Mouse (Mus musculus) macrophage (primary cell): ENCODE data around the gene Cd302. TPM values are rescaled to one million over a fixed set of nuclear protein-coding genes. Genes with fewer than 3 reads are reported as not detected.

ENCODE experiments used
- H3K27ac ChIP-seq: fragments of 350-480 bp; formaldehyde crosslinking; 2 replicates; pipeline ENCODE4 v1.9.0; 2021
- H3K36me3 ChIP-seq: fragments of 350-480 bp; formaldehyde crosslinking; 2 replicates; pipeline ENCODE4 v1.9.0; 2021; ENCODE audit errors: inconsistent target
- H3K4me3 ChIP-seq: fragments of 350-480 bp; formaldehyde crosslinking; 2 replicates; pipeline ENCODE4 v1.9.0; 2021; ENCODE audit errors: inconsistent target
- H3K79me2 ChIP-seq: fragments of 350-480 bp; formaldehyde crosslinking; 2 replicates; pipeline ENCODE4 v1.9.0; 2021; ENCODE audit errors: inconsistent target
- WGBS: methylation state at CpG from one replicate; pipeline ENCODE4 v1.1.7; 2026; ENCODE audit warnings: inconsistent platforms; ENCODE audit not compliant: missing documents; 5-methylcytosine and 5-hydroxymethylcytosine counted together
- polyA plus RNA-seq: library from polyadenylated mRNA; stranded (reverse); fragments of 250-400 nt; gene quantifications from 3 replicates; pipeline ENCODE4 v1.2.4, GENCODE M21; 2018; ENCODE audit warnings: inconsistent platforms
- total RNA-seq, 78 experiments: library from RNA; depleted of rRNA; stranded (reverse); fragments of 250-400 nt; gene quantifications; 1 replicate in 9 of 78; 2 replicates in 24 of 78; 3 replicates in 43 of 78; 4 replicates in 2 of 78; pipeline ENCODE4 v1.2.4; 2018; ENCODE audit warnings: inconsistent platforms in 56 of 78

Cd302 gene
- total RNA-seq (2018; cell fraction: chromatin; rRNA removed), result 10 to 100 TPM in 18 of 26 experiments, 1 to 10 TPM in 8; 5.5 to 34.4 (median 12.8) TPM
- total RNA-seq (2018; cell fraction: cytosol; rRNA removed), result 10 to 100 TPM; 21.1 to 71.5 (median 43.6) TPM
- 10 to 100 TPM; 10.9 to 53.7 (median 23.8) TPM for total RNA-seq (2018; cell fraction: nucleus; rRNA removed)
- 30.9 to 53.0 TPM (median 35.0 TPM) in 3 replicates for polyA plus RNA-seq

- H3K4me3 ChIP-seq, result peak within 1 kb of the TSS; percentile 48
- 27% methylated on average over 4 of the region's 4 CpGs for WGBS
- peak within 1 kb of the TSS; percentile 73 for H3K27ac ChIP-seq
- no peaks in the 10 kb centered on the region for H3K36me3 ChIP-seq
- peaks cover 19% of the 10 kb centered on the region; the same call in 1 of the 2 replicates for H3K79me2 ChIP-seq
Measured at GRCm38 (mm10) chr2:60284467-60284821, at the start of gene Cd302. TSS of gene Cd302 (minus strand) at chr2:60284488.

- Histone ChIP-seq H3K79me2 (no peaks in the 10 kb centered on the region), H3K4me3 (no peak overlapping the region), H3K36me3 (no peaks in the 10 kb centered on the region), H3K27ac (no peak overlapping the region)
- 93% methylated on average over 10 of the region's 10 CpGs for WGBS
Measured at GRCm38 (mm10) chr2:60328641-60329040, 44.4 kb upstream of the Cd302 start.

GRCm38 (mm10) chr2:60327581-60327980 is 43.3 kb upstream of the Cd302 start:
- Histone ChIP-seq H3K4me3 (no peak overlapping the region), H3K27ac (no peak overlapping the region)
- WGBS, result 95% methylated on average over 11 of the region's 11 CpGs

GRCm38 (mm10) chr2:60326948-60327347 is 42.7 kb upstream of the Cd302 start:
- Histone ChIP-seq H3K27ac (no peak overlapping the region), H3K4me3 (no peak overlapping the region), H3K36me3 (no peaks in the 10 kb centered on the region), H3K79me2 (no peaks in the 10 kb centered on the region)
- 83% methylated on average over 7 of the region's 7 CpGs for WGBS

More at GRCm38 (mm10) chr2:60327581-60327980, 43.3 kb upstream of the Cd302 start:
- H3K36me3 ChIP-seq, result no peaks in the 10 kb centered on the region
- no peaks in the 10 kb centered on the region for H3K79me2 ChIP-seq

- no peak overlapping the region for H3K27ac ChIP-seq
- 72% methylated on average over 5 of the region's 5 CpGs for WGBS
- H3K36me3 ChIP-seq, result no peaks in the 10 kb centered on the region
Measured at GRCm38 (mm10) chr2:60323411-60323810, 39.1 kb upstream of the Cd302 start.

GRCm38 (mm10) chr2:60322031-60322726 is 37.9 kb upstream of the Cd302 start:
- WGBS, result 77% methylated on average over 6 of the region's 6 CpGs
- H3K79me2 ChIP-seq, result no peaks in the 10 kb centered on the region
- no peaks in the 10 kb centered on the region for H3K36me3 ChIP-seq
- no peak overlapping the region for H3K27ac ChIP-seq
- no peak overlapping the region for H3K4me3 ChIP-seq

More at GRCm38 (mm10) chr2:60323411-60323810, 39.1 kb upstream of the Cd302 start:
- Histone ChIP-seq H3K79me2 (no peaks in the 10 kb centered on the region), H3K4me3 (no peak overlapping the region)

- Histone ChIP-seq H3K36me3 (no peaks in the 10 kb centered on the region), H3K27ac (no peak overlapping the region), H3K79me2 (no peaks in the 10 kb centered on the region), H3K4me3 (no peak overlapping the region)
- WGBS, result 94% methylated on average over 3 of the region's 4 CpGs
Measured at GRCm38 (mm10) chr2:60303796-60304195, 19.5 kb upstream of the Cd302 start.

- Histone ChIP-seq H3K27ac (no peak overlapping the region), H3K4me3 (no peak overlapping the region), H3K36me3 (no peaks in the 10 kb centered on the region), H3K79me2 (no peaks in the 10 kb centered on the region)
- WGBS, result 92% methylated on average over 2 of the region's 2 CpGs
Measured at GRCm38 (mm10) chr2:60299323-60299722, 15.0 kb upstream of the Cd302 start.

- no peak overlapping the region for H3K27ac ChIP-seq
- H3K4me3 ChIP-seq, result no peak overlapping the region
- H3K36me3 ChIP-seq, result no peaks in the 10 kb centered on the region
- WGBS, result 68% methylated on average over 3 of the region's 3 CpGs
- no peaks in the 10 kb centered on the region for H3K79me2 ChIP-seq
Measured at GRCm38 (mm10) chr2:60298266-60298665, 14.0 kb upstream of the Cd302 start.

GRCm38 (mm10) chr2:60291381-60291780 is 7.1 kb upstream of the Cd302 start:
- no peak overlapping the region for H3K27ac ChIP-seq
- no peaks in the 10 kb centered on the region for H3K36me3 ChIP-seq
- no peaks in the 10 kb centered on the region for H3K79me2 ChIP-seq
- 98% methylated on average over 4 of the region's 4 CpGs for WGBS
- no peak overlapping the region for H3K4me3 ChIP-seq

- Histone ChIP-seq H3K36me3 (no peaks in the 10 kb centered on the region), H3K79me2 (no peaks in the 10 kb centered on the region), H3K27ac (no peak overlapping the region), H3K4me3 (no peak overlapping the region)
- WGBS, result 13% methylated on average over 1 of the region's 1 CpGs
Measured at GRCm38 (mm10) chr2:60289451-60289850, 5.2 kb upstream of the Cd302 start.

GRCm38 (mm10) chr2:60288606-60289005 is 4.3 kb upstream of the Cd302 start:
- Histone ChIP-seq H3K27ac (peak overlapping the region; percentile 38), H3K4me3 (no peak overlapping the region), H3K79me2 (no peaks in the 10 kb centered on the region), H3K36me3 (no peaks in the 10 kb centered on the region)
- WGBS, result 12% methylated on average over 4 of the region's 4 CpGs

GRCm38 (mm10) chr2:60285107-60285617 is 874 bp upstream of the Cd302 start:
- Histone ChIP-seq H3K36me3 (no peaks in the 10 kb centered on the region), H3K79me2 (peaks cover 19% of the 10 kb centered on the region; the same call in 1 of the 2 replicates), H3K27ac (0 out of 2 replicates have a peak overlapping the region, but pooled peaks have one; percentile 73), H3K4me3 (no peak overlapping the region)
- WGBS, result 74% methylated on average over 8 of the region's 8 CpGs

- under 1% methylated on average over 42 of the region's 42 CpGs for WGBS
- Histone ChIP-seq H3K4me3 (peak overlapping the region; percentile 48), H3K27ac (peak overlapping the region; percentile 73), H3K79me2 (peaks cover 19% of the 10 kb centered on the region; the same call in 1 of the 2 replicates), H3K36me3 (no peaks in the 10 kb centered on the region)
Measured at GRCm38 (mm10) chr2:60283751-60284466, 379 bp downstream of the Cd302 start.
